ENCODE assay signal across 12 mouse cellular contexts in genomic region chr1:144248923-144249322, GRCm38 (mm10). TPM values are rescaled to one million over a fixed set of nuclear protein-coding genes. Genes with fewer than 3 reads are reported as not detected.
DNase-seq lines count a peak whose midpoint lies in the region; ATAC-seq and TF ChIP-seq lines count a peak whose summit lies in the region.
"Had no signal": no experiment of that assay in that cellular context is flagged by ENCODE, and none has a peak within 500 bp of the region (broad histone marks: within the 10 kb centered on the region; RNA-seq: fewer than 3 reads in every experiment).

Gene Rgs1, minus strand, starts transcription at chr1:144249242.

- H3K9ac ChIP-seq in intestine, postnatal 0 days (ENCODE audit: low read depth, low read length) = no peak within 1 kb of the TSS
- H3K9ac ChIP-seq in intestine, embryonic 15.5 days = no peak within 1 kb of the TSS
- H3K9ac ChIP-seq: neural tube, embryonic 13.5 days had no signal

- no peak within 1 kb of the TSS for H3K4me2 ChIP-seq in intestine, postnatal 0 days (replicated peaks; ENCODE audit: low read depth)
- H3K4me2 ChIP-seq in intestine, embryonic 15.5 days (replicated peaks) = no peak within 1 kb of the TSS
- H3K4me2 ChIP-seq: neural tube, embryonic 13.5 days had no signal

- peak; percentile 98 for DNase-seq in 416B (ENCODE audit: low read depth)
- no peak for DNase-seq in ovary, postnatal 10 days (ENCODE audit: low spot score)
- no peak for DNase-seq in testis, postnatal 14 days (ENCODE audit: low spot score)
- no peak for DNase-seq in neural tube, embryonic 10.5 days (ENCODE audit: extremely low spot score, low spot score)
- DNase-seq: cerebellum, adult 9-11 months had no signal

- no peak within 1 kb of the TSS for H3K27ac ChIP-seq in intestine, postnatal 0 days (ENCODE audit: low read depth, low read length)
- H3K27ac ChIP-seq in intestine, embryonic 15.5 days = no peak within 1 kb of the TSS
- peak within 1 kb of the TSS; percentile 72 for H3K27ac ChIP-seq in bone marrow macrophage, adult 2 months (ENCODE audit: insufficient read depth, low read depth, low read length)
- H3K27ac ChIP-seq: left cerebral cortex, adult 2 months; neural tube, embryonic 13.5 days had no signal

- no peak for ATAC-seq in intestine, postnatal 0 days
- no peak for ATAC-seq in intestine, embryonic 15.5 days
- ATAC-seq in megakaryocyte-erythroid progenitor cell, adult 5-6 weeks (replicated peaks; ENCODE audit: low FRiP score, low TSS enrichment, poor library complexity, severe bottlenecking) = peak; percentile 96
- ATAC-seq: intestine, embryonic 16.5 days had no signal

- no peak for TF ChIP-seq POLR2A in bone marrow macrophage, adult 2 months (IDR thresholded peaks at IDR 0.05; ENCODE audit: borderline replicate concordance, low read depth, low read length)

- H3K4me1 ChIP-seq in intestine, postnatal 0 days (replicated peaks; ENCODE audit: control insufficient read depth, insufficient read depth, low read length) = no peaks in the 10 kb centered on the region
- no peaks in the 10 kb centered on the region for H3K4me1 ChIP-seq in intestine, embryonic 15.5 days (replicated peaks)
- peaks cover 11% of the 10 kb centered on the region for H3K4me1 ChIP-seq in bone marrow macrophage, adult 2 months (ENCODE audit: control insufficient read depth, insufficient read depth, low read length)
- H3K4me1 ChIP-seq: neural tube, embryonic 13.5 days had no signal

- no peak for TF ChIP-seq CTCF in intestine, postnatal 0 days (IDR thresholded peaks at IDR 0.05; ENCODE audit: low read depth)
- no peak for TF ChIP-seq CTCF in bone marrow macrophage, adult 2 months (IDR thresholded peaks at IDR 0.05; ENCODE audit: low read depth, low read length)

- no peaks in the 10 kb centered on the region for H3K9me3 ChIP-seq in intestine, postnatal 0 days (ENCODE audit: control insufficient read depth)
- no peaks in the 10 kb centered on the region for H3K9me3 ChIP-seq in intestine, embryonic 15.5 days
- H3K9me3 ChIP-seq: neural tube, embryonic 13.5 days had no signal

- no peaks in the 10 kb centered on the region for H3K36me3 ChIP-seq in intestine, postnatal 0 days (ENCODE audit: control insufficient read depth, insufficient read depth)
- H3K36me3 ChIP-seq in intestine, embryonic 15.5 days = no peaks in the 10 kb centered on the region
- H3K36me3 ChIP-seq: neural tube, embryonic 13.5 days had no signal

- H3K4me3 ChIP-seq in intestine, postnatal 0 days (ENCODE audit: low read depth, low read length) = no peak within 1 kb of the TSS
- no peak within 1 kb of the TSS for H3K4me3 ChIP-seq in intestine, embryonic 15.5 days (replicated peaks)
- peak within 1 kb of the TSS; percentile 65 for H3K4me3 ChIP-seq in bone marrow macrophage, adult 2 months (ENCODE audit: insufficient read depth, low read length)
- H3K4me3 ChIP-seq: left cerebral cortex, adult 2 months; neural tube, embryonic 13.5 days had no signal

- no peaks in the 10 kb centered on the region for H3K27me3 ChIP-seq in intestine, postnatal 0 days (replicated peaks; ENCODE audit: control insufficient read depth, insufficient read depth, low read length)
- no peaks in the 10 kb centered on the region for H3K27me3 ChIP-seq in intestine, embryonic 15.5 days (replicated peaks)
- H3K27me3 ChIP-seq: neural tube, embryonic 13.5 days had no signal

- 74% methylated on average over 9 of the region's 9 CpGs for WGBS in intestine, postnatal 0 days
- 71% methylated on average over 9 of the region's 9 CpGs for WGBS in intestine, embryonic 15.5 days

RNA-seq across cellular contexts. Expression of gene Rgs1, which starts in this region (rescaled TPM):
- polyA plus RNA-seq in intestine, postnatal 0 days (2015; fragmentation: Nextera tagmentation; extraction: Ambion mirVana) = 11.8 and 13.7 TPM in 2 replicates
- 0.44 and 0.90 TPM in 2 replicates for polyA plus RNA-seq in intestine, embryonic 15.5 days (2015; fragmentation: Nextera tagmentation; extraction: Ambion mirVana)
- 17.6 and 19.5 TPM in 2 replicates for polyA plus RNA-seq in bone marrow macrophage, adult 2 months (2012; ENCODE audit: insufficient read depth, insufficient read length, missing spikeins)
- total RNA-seq in megakaryocyte-erythroid progenitor cell, adult 5-6 weeks (2014; fragmentation: Nextera tagmentation) = 2.6 and 5.2 TPM in 2 replicates
- 123 and 679 TPM in 2 replicates for total RNA-seq in megakaryocyte-erythroid progenitor cell, adult 5-6 weeks (2017)
- polyA plus RNA-seq: neural tube, embryonic 13.5 days had no signal
